22 mouse cellular contexts compared by ENCODE assay signal in the genomic region with DNA sequence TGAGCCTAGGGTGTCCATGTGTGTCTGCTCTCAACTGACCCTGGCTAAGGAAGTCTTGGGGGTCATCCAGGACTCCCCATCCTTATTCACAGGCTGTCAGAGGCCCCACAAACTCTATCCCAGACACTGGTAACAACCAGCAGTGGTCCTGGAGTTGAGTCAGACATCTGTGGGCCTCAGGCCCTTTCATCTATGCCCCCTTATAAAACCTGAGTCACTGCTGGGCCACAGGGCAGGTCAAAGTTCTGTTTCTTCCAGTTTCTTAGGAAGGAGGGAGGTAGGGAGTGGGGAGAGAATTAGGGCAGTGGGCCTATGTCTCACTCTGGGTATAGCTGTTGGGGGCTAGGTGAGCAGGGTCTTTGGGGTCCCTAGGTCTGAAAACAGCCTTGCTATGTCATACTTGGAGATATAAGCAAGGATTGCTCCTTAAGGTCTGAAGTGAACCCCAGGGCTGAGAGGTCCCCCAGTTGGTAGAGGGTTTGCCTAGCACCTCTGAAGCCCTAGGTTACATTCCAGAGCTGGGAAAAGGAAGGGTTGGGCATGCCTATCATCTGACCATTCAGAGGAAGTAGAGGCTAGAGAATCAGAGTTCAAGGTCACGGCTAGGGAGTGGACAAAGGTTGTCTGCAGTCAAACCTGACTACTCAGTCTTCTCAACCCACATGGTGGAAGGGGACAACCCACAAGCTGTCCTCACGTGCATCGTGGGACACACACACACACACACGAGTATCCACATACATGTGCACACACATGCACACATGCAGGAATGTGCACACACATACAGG. TPM values are rescaled to one million over a fixed set of nuclear protein-coding genes. Genes with fewer than 3 reads are reported as not detected.
"Had no signal": no experiment of that assay in that cellular context is flagged by ENCODE, and none has a peak within 500 bp of the region (broad histone marks: within the 10 kb centered on the region; RNA-seq: fewer than 3 reads in every experiment).

No protein-coding gene starts in this region.

- H3K4me1 ChIP-seq: liver, embryonic 13.5 days; lung, embryonic 15.5 days; megakaryocyte, embryonic 14.5 days; neural tube, embryonic 13.5 days had no signal

- DNase-seq: kidney, adult 8-10 months; kidney, postnatal 36 days; layer of hippocampus, adult 9-11 months; layer of hippocampus, postnatal 36 days; liver; liver, embryonic 13.5 days; liver, postnatal 0 days; lung, postnatal 14 days; retina, postnatal 1 day; right cerebral cortex, postnatal 14 days; thymus, adult 18-20 months; thymus, postnatal 14 days had no signal

- ATAC-seq: inflammation-experienced regulatory T-cells, adult 6 months; liver, postnatal 0 days; midbrain, embryonic 16.5 days had no signal

- H3K9ac ChIP-seq: limb, embryonic 12.5 days; liver, embryonic 13.5 days; liver, postnatal 0 days; lung, embryonic 15.5 days; neural tube, embryonic 13.5 days had no signal

- H3K36me3 ChIP-seq: limb, embryonic 12.5 days; liver, embryonic 13.5 days; lung, embryonic 15.5 days; neural tube, embryonic 13.5 days had no signal

- H3K9me3 ChIP-seq: limb, embryonic 12.5 days; liver, embryonic 13.5 days; lung, embryonic 15.5 days; neural tube, embryonic 13.5 days had no signal

- H3K4me2 ChIP-seq: limb, embryonic 12.5 days; liver, embryonic 13.5 days; lung, embryonic 15.5 days; midbrain, embryonic 11.5 days; neural tube, embryonic 13.5 days had no signal

- H3K4me3 ChIP-seq: limb, embryonic 12.5 days; liver, embryonic 13.5 days; lung, embryonic 15.5 days; megakaryocyte, embryonic 14.5 days; neural tube, embryonic 13.5 days had no signal

- H3K27ac ChIP-seq: limb, embryonic 12.5 days; liver, embryonic 13.5 days; lung, embryonic 15.5 days; macrophage; neural tube, embryonic 13.5 days had no signal

RNA-seq across cellular contexts. Expression of a gene that starts 8.4 kb away (rescaled TPM):
- polyA plus RNA-seq: macrophage had no signal

RNA-seq across cellular contexts. Expression of a gene that starts 15.3 kb away (rescaled TPM):
- polyA plus RNA-seq: kidney, embryonic 16.5 days; limb, embryonic 12.5 days; liver, embryonic 13.5 days; liver, postnatal 0 days; lung, embryonic 15.5 days; macrophage; midbrain, embryonic 11.5 days; midbrain, embryonic 16.5 days; neural tube, embryonic 13.5 days; stomach, embryonic 14.5 days had no signal

RNA-seq across cellular contexts. Expression of a gene that starts 50.3 kb away (rescaled TPM):
- polyA plus RNA-seq: kidney, embryonic 16.5 days; macrophage had no signal
